Mouse (Mus musculus) kidney, adult 2 months (tissue): Measurements from ENCODE around the gene Gpc4. TPM values are rescaled to one million over a fixed set of nuclear protein-coding genes. Genes with fewer than 3 reads are reported as not detected.

Experiments
- DNase-seq: peaks from one replicate; pipeline ENCODE4 v3.0.0; 2021
- H3K27ac ChIP-seq: fragments of 200-500 bp; 2 replicates; pipeline ENCODE4 v1.5.1; 2012; ENCODE audit warnings: low read depth, low read length, control low read depth, inconsistent platforms; ENCODE audit not compliant: insufficient read depth
- H3K27me3 ChIP-seq: fragments of 200-500 bp; replicated peaks from 2 replicates; pipeline ENCODE4 v1.6.1; 2012; ENCODE audit warnings: mild to moderate bottlenecking, moderate library complexity, low read length, inconsistent platforms; ENCODE audit not compliant: control insufficient read depth, insufficient read depth
- H3K36me3 ChIP-seq: fragments of 200-500 bp; 2 replicates; pipeline ENCODE4 v1.6.1; 2012; ENCODE audit warnings: mild to moderate bottlenecking, moderate library complexity, low read length, inconsistent platforms; ENCODE audit not compliant: control insufficient read depth, insufficient read depth
- H3K4me1 ChIP-seq: fragments of 200-500 bp; 2 replicates; pipeline ENCODE4 v1.6.1; 2011; ENCODE audit warnings: low read length; ENCODE audit not compliant: control insufficient read depth, insufficient read depth
- H3K4me3 ChIP-seq: fragments of 200-500 bp; 2 replicates; pipeline ENCODE4 v1.5.1; 2011; ENCODE audit warnings: mild to moderate bottlenecking, low read depth, low read length, control low read depth; ENCODE audit not compliant: insufficient read depth
- CTCF ChIP-seq: fragments of 200-500 bp; conservative IDR thresholded peaks from 2 replicates; pipeline ENCODE4 v1.5.1; 2011; ENCODE audit warnings: low read depth, mild to moderate bottlenecking, control low read depth, low read length, moderate library complexity, mixed read lengths; ENCODE audit not compliant: insufficient read depth, insufficient read length
- POLR2A ChIP-seq: fragments of 200-500 bp; IDR thresholded peaks from one replicate; pipeline ENCODE4 v1.6.1; 2011; ENCODE audit warnings: low read depth, low read length, control low read depth
- WGBS: fragments of 180-500 bp; shearing (Covaris S2); methylation state at CpG from one replicate; pipeline ENCODE4 v1.1.7; 2018; 5-methylcytosine and 5-hydroxymethylcytosine counted together
- polyA plus RNA-seq: library from polyadenylated mRNA; depleted of rRNA; stranded (reverse); fragments of >200 nt; gene quantifications from 2 replicates; pipeline ENCODE4 v1.2.3, GENCODE M21; 2012; rRNA removed

Gpc4 gene
- 97.7 and 98.0 TPM in 2 replicates for polyA plus RNA-seq

GRCm38 (mm10) chrX:52164738-52165554 lies at the start of gene Gpc4:
Gene Gpc4, minus strand, starts transcription at chrX:52165252.
- TF ChIP-seq CTCF (0 out of 2 replicates have a peak, but pooled peaks have one; percentile 5), POLR2A (peak; percentile 75)
- H3K27ac ChIP-seq = peak within 1 kb of the TSS; percentile 99
- H3K4me1 ChIP-seq = peaks cover 2% of the 10 kb centered on the region; the same call in 1 of the 2 replicates
- WGBS = under 1% methylated on average over 40 of the region's 76 CpGs
- H3K4me3 ChIP-seq = peak within 1 kb of the TSS; percentile 100
- H3K36me3 ChIP-seq = no peaks in the 10 kb centered on the region
- peak; percentile 88 for DNase-seq
- H3K27me3 ChIP-seq = no peaks in the 10 kb centered on the region; the same call in 1 of the 2 replicates

- Histone ChIP-seq H3K27ac (no peak overlapping the region), H3K36me3 (no peaks in the 10 kb centered on the region), H3K27me3 (no peaks in the 10 kb centered on the region), H3K4me3 (no peak overlapping the region), H3K4me1 (no peaks in the 10 kb centered on the region)
- 54% methylated on average over 4 of the region's 4 CpGs for WGBS
- no peak for TF ChIP-seq CTCF
- no peak for TF ChIP-seq POLR2A
- DNase-seq = no peak
Observed at GRCm38 (mm10) chrX:52212846-52213245, 47.8 kb upstream of the Gpc4 start.

- Histone ChIP-seq H3K4me1 (no peaks in the 10 kb centered on the region), H3K36me3 (no peaks in the 10 kb centered on the region), H3K27me3 (no peaks in the 10 kb centered on the region), H3K27ac (no peak overlapping the region), H3K4me3 (no peak overlapping the region)
- 41% methylated on average over 6 of the region's 6 CpGs for WGBS
- DNase-seq = no peak
- TF ChIP-seq CTCF (no peak), POLR2A (no peak)
Observed at GRCm38 (mm10) chrX:52199836-52200235, 34.8 kb upstream of the Gpc4 start.

- no peaks in the 10 kb centered on the region for H3K36me3 ChIP-seq
- no peak overlapping the region for H3K4me3 ChIP-seq
- DNase-seq = peak; percentile 13
- TF ChIP-seq POLR2A = no peak
- TF ChIP-seq CTCF = no peak
- 25% methylated on average over 4 of the region's 4 CpGs for WGBS
- H3K4me1 ChIP-seq = no peaks in the 10 kb centered on the region
- no peaks in the 10 kb centered on the region for H3K27me3 ChIP-seq
- H3K27ac ChIP-seq = no peak overlapping the region
Observed at GRCm38 (mm10) chrX:52193311-52193968, 28.4 kb upstream of the Gpc4 start.

- Histone ChIP-seq H3K27ac (no peak overlapping the region), H3K4me1 (no peaks in the 10 kb centered on the region), H3K36me3 (no peaks in the 10 kb centered on the region), H3K27me3 (no peaks in the 10 kb centered on the region), H3K4me3 (no peak overlapping the region)
- DNase-seq = no peak
- TF ChIP-seq CTCF (no peak), POLR2A (no peak)
- 64% methylated on average over 4 of the region's 4 CpGs for WGBS
Observed at GRCm38 (mm10) chrX:52189094-52189493, 24.0 kb upstream of the Gpc4 start.

- no peak overlapping the region for H3K4me3 ChIP-seq
- 78% methylated on average over 5 of the region's 5 CpGs for WGBS
- no peak for TF ChIP-seq CTCF
- TF ChIP-seq POLR2A = no peak
- H3K4me1 ChIP-seq = no peaks in the 10 kb centered on the region
- no peaks in the 10 kb centered on the region for H3K27me3 ChIP-seq
- no peak for DNase-seq
- no peak overlapping the region for H3K27ac ChIP-seq
- H3K36me3 ChIP-seq = no peaks in the 10 kb centered on the region
Observed at GRCm38 (mm10) chrX:52183551-52184442, 18.7 kb upstream of the Gpc4 start.
